28 mouse cellular contexts compared by ENCODE assay signal in genomic region chr19:38187345-38187680, GRCm38 (mm10). TPM values are rescaled to one million over a fixed set of nuclear protein-coding genes. Genes with fewer than 3 reads are reported as not detected.
DNase-seq lines count a peak whose midpoint lies in the region; ATAC-seq and TF ChIP-seq lines count a peak whose summit lies in the region.
"Had no signal": no experiment of that assay in that cellular context is flagged by ENCODE, and none has a peak within 500 bp of the region (broad histone marks: within the 10 kb centered on the region; RNA-seq: fewer than 3 reads in every experiment).

No protein-coding gene starts in this region.

- TF ChIP-seq CTCF in layer of hippocampus, adult 2 months (conservative IDR thresholded peaks at IDR 0.05) = no peak

- peak; percentile 82; the same call in 1 of the 2 replicates for ATAC-seq in forebrain, embryonic 13.5 days
- ATAC-seq: midbrain, embryonic 13.5 days had no signal

- no peak overlapping the region for H3K4me2 ChIP-seq in forebrain, embryonic 13.5 days
- H3K4me2 ChIP-seq: embryonic facial prominence, embryonic 12.5 days; heart, embryonic 13.5 days; limb, embryonic 12.5 days; liver, embryonic 13.5 days; midbrain, embryonic 13.5 days; neural tube, embryonic 13.5 days had no signal

- H3K9ac ChIP-seq in forebrain, embryonic 13.5 days = no peak overlapping the region
- H3K9ac ChIP-seq: embryonic facial prominence, embryonic 12.5 days; heart, embryonic 13.5 days; limb, embryonic 12.5 days; liver, embryonic 13.5 days; midbrain, embryonic 13.5 days; neural tube, embryonic 13.5 days had no signal

- 87% methylated on average over 2 of the region's 2 CpGs for WGBS in forebrain, embryonic 13.5 days
- WGBS in forebrain, embryonic 10.5 days = 91% methylated on average over 2 of the region's 2 CpGs

- no peak for DNase-seq in forebrain, embryonic 10.5 days (ENCODE audit: extremely low spot score, low spot score)
- DNase-seq in layer of hippocampus, adult 2 months (ENCODE audit: low spot score in 2 of 2) = peak; percentile 13 to 32
- no peak for DNase-seq in layer of hippocampus, adult 9-10 months (ENCODE audit: low spot score)
- DNase-seq in right cerebral cortex, adult 18-20 months = peak; percentile 14
- no peak for DNase-seq in right cerebral cortex, adult 2 months (ENCODE audit: low spot score in 2 of 2)
- no peak for DNase-seq in heart, adult 9 months (ENCODE audit: low spot score in 2 of 2)
- DNase-seq: cerebellum, adult 9-11 months; gastrocnemius, postnatal 25 days; heart, adult 18-20 months; heart, postnatal 14 days; kidney, adult 18-20 months; kidney, postnatal 4 days; liver, embryonic 13.5 days; lung, adult 2 months; lung, postnatal 14 days; retina, postnatal 1 day; right cerebral cortex, postnatal 4 days; thymus, postnatal 25 days had no signal

- peaks cover 10% of the 10 kb centered on the region; the same call in 1 of the 2 replicates for H3K36me3 ChIP-seq in forebrain, embryonic 13.5 days (ENCODE audit: poor library complexity, severe bottlenecking)
- peaks cover 17% of the 10 kb centered on the region for H3K36me3 ChIP-seq in forebrain, embryonic 10.5 days (replicated peaks)

- H3K9me3 ChIP-seq in forebrain, embryonic 13.5 days (replicated peaks) = no peaks in the 10 kb centered on the region
- no peaks in the 10 kb centered on the region for H3K9me3 ChIP-seq in forebrain, embryonic 10.5 days
- H3K9me3 ChIP-seq: embryonic facial prominence, embryonic 12.5 days; heart, embryonic 13.5 days; limb, embryonic 12.5 days; liver, embryonic 13.5 days; midbrain, embryonic 13.5 days; neural tube, embryonic 13.5 days had no signal

- no peak overlapping the region for H3K27ac ChIP-seq in forebrain, embryonic 13.5 days
- H3K27ac ChIP-seq in forebrain, embryonic 10.5 days = no peak overlapping the region
- H3K27ac ChIP-seq in layer of hippocampus, adult 2 months = no peak overlapping the region
- H3K27ac ChIP-seq: embryonic facial prominence, embryonic 12.5 days; heart, embryonic 13.5 days; limb, embryonic 12.5 days; liver, embryonic 13.5 days; midbrain, embryonic 13.5 days; neural tube, embryonic 13.5 days had no signal

- no peaks in the 10 kb centered on the region for H3K4me1 ChIP-seq in forebrain, embryonic 13.5 days
- no peaks in the 10 kb centered on the region for H3K4me1 ChIP-seq in forebrain, embryonic 10.5 days
- H3K4me1 ChIP-seq: embryonic facial prominence, embryonic 12.5 days; heart, embryonic 13.5 days; limb, embryonic 12.5 days; liver, embryonic 13.5 days; midbrain, embryonic 13.5 days; neural tube, embryonic 13.5 days had no signal

- H3K4me3 ChIP-seq in forebrain, embryonic 13.5 days = no peak overlapping the region
- H3K4me3 ChIP-seq in forebrain, embryonic 10.5 days = no peak overlapping the region
- no peak overlapping the region for H3K4me3 ChIP-seq in layer of hippocampus, adult 2 months
- H3K4me3 ChIP-seq: embryonic facial prominence, embryonic 12.5 days; heart, embryonic 13.5 days; limb, embryonic 12.5 days; liver, embryonic 13.5 days; midbrain, embryonic 13.5 days; myocyte; neural tube, embryonic 13.5 days had no signal

- H3K27me3 ChIP-seq in forebrain, embryonic 13.5 days = no peaks in the 10 kb centered on the region
- H3K27me3 ChIP-seq in forebrain, embryonic 10.5 days (ENCODE audit: poor library complexity, severe bottlenecking) = no peaks in the 10 kb centered on the region
- H3K27me3 ChIP-seq: embryonic facial prominence, embryonic 12.5 days; heart, embryonic 13.5 days; limb, embryonic 12.5 days; liver, embryonic 13.5 days; midbrain, embryonic 13.5 days; neural tube, embryonic 13.5 days had no signal

RNA-seq across cellular contexts. Expression of gene Fra10ac1, which starts 36.6 kb away (rescaled TPM):
- polyA plus RNA-seq in forebrain, embryonic 13.5 days (2015; fragmentation: Nextera tagmentation; extraction: Ambion mirVana) = 50.4 and 52.4 TPM in 2 replicates
- 45.8 and 47.6 TPM in 2 replicates for polyA plus RNA-seq in forebrain, embryonic 10.5 days (2016; fragmentation: Nextera tagmentation; extraction: Ambion mirVana)
- 10 to 100 TPM; 17.8 to 22.4 TPM for total RNA-seq in layer of hippocampus, adult 2 months (2021)

RNA-seq across cellular contexts. Expression of gene Pde6c, which starts 54.7 kb away (rescaled TPM):
- polyA plus RNA-seq in forebrain, embryonic 13.5 days (2015; fragmentation: Nextera tagmentation; extraction: Ambion mirVana) = 0.06 TPM in 1 of 2 replicates, not detected in the other
- polyA plus RNA-seq in forebrain, embryonic 10.5 days (2016; fragmentation: Nextera tagmentation; extraction: Ambion mirVana) = not detected in 2 replicates
- under 1 TPM in 1 of 2 experiments, not detected in 1; 0.15 TPM for total RNA-seq in layer of hippocampus, adult 2 months (2021)
- total RNA-seq: ES-E14; gastrocnemius, postnatal 25 days; heart, adult 18-20 months; heart, postnatal 14 days; megakaryocyte progenitor cell, adult 5-6 weeks had no signal
- polyA plus RNA-seq: embryonic facial prominence, embryonic 12.5 days; heart, embryonic 13.5 days; hindbrain, embryonic 11.5 days; limb, embryonic 12.5 days; lung, adult 2 months; myocyte; neural tube, embryonic 13.5 days had no signal

Comparison
In these comparisons a context has a peak if more than half of its experiments do, and no peak if none do; other contexts are left out.
1. DNase-seq: peak in layer of hippocampus, adult 2 months (2 of 2) and right cerebral cortex, adult 18-20 months (single experiment); none in forebrain, embryonic 10.5 days (single experiment), layer of hippocampus, adult 9-10 months (single experiment), right cerebral cortex, adult 2 months (0 of 2) and heart, adult 9 months (0 of 2).